9 mouse cellular contexts compared by ENCODE assay signal in the genomic region with DNA sequence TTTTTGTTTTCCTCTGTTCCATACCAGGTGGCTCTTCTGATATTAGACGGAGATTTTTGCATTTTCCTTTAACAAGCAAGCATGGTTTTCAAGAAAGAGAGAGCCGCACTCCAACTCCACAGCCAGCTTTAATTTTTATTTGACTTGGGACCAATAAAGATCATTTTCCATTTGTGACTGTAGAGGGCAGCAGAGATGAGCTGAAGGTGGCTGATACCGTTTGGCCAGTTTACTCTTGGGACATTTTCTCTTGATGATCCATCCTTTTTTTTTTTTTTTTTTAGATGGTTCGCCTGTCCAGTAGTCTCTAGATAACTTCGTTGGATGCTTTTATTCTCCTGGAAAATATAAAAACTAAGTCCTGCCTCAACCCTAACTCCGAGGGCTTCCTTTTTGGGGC. TPM values are rescaled to one million over a fixed set of nuclear protein-coding genes. Genes with fewer than 3 reads are reported as not detected.
DNase-seq lines count a peak whose midpoint lies in the region; ATAC-seq and TF ChIP-seq lines count a peak whose summit lies in the region.
"Had no signal": no experiment of that assay in that cellular context is flagged by ENCODE, and none has a peak within 500 bp of the region (broad histone marks: within the 10 kb centered on the region; RNA-seq: fewer than 3 reads in every experiment).

No protein-coding gene starts in this region.

- H3K9ac ChIP-seq in hindbrain, postnatal 0 days (replicated peaks; ENCODE audit: low read length): no peak overlapping the region
- H3K9ac ChIP-seq in hindbrain, embryonic 12.5 days: no peak overlapping the region
- no peak overlapping the region for H3K9ac ChIP-seq in CH12.LX (ENCODE audit: insufficient read depth, low read depth)
- no peak overlapping the region for H3K9ac ChIP-seq in embryonic facial prominence, embryonic 14.5 days (ENCODE audit: low read depth, low read length)
- H3K9ac ChIP-seq: heart, embryonic 15.5 days; liver, embryonic 13.5 days had no signal

- in situ Hi-C loops in CH12.LX (cut with MboI; ENCODE audit: low pct_ligation_motif_present, low pct_unique_long_range_greater_than_20kb, low sequenced_read_pairs): no loop called here

- peak; percentile 59 for TF ChIP-seq CTCF in hindbrain, postnatal 0 days (IDR thresholded peaks at IDR 0.05; ENCODE audit: low read depth)
- peak; percentile 37 to 67; a peak in 3 of 4 replicates for TF ChIP-seq CTCF in CH12.LX (conservative IDR thresholded peaks at IDR 0.05 in 1 of 2, IDR thresholded peaks at IDR 0.05 in 1 of 2; ENCODE audit: low read depth in 2 of 2, low read length in 2 of 2)

- H3K27ac ChIP-seq in hindbrain, postnatal 0 days: no peak overlapping the region
- H3K27ac ChIP-seq in hindbrain, embryonic 12.5 days: no peak overlapping the region
- no peak overlapping the region for H3K27ac ChIP-seq in CH12.LX (ENCODE audit: insufficient read depth, low read depth)
- no peak overlapping the region for H3K27ac ChIP-seq in embryonic facial prominence, embryonic 14.5 days (replicated peaks; ENCODE audit: low read depth, low read length)
- H3K27ac ChIP-seq: heart, embryonic 15.5 days; liver, embryonic 13.5 days had no signal

- no peak overlapping the region for H3K4me2 ChIP-seq in hindbrain, postnatal 0 days (ENCODE audit: low read depth, low read length)
- no peak overlapping the region for H3K4me2 ChIP-seq in hindbrain, embryonic 12.5 days (replicated peaks)
- H3K4me2 ChIP-seq in CH12.LX (ENCODE audit: insufficient read depth, low read depth, poor library complexity, severe bottlenecking): no peak overlapping the region
- no peak overlapping the region for H3K4me2 ChIP-seq in embryonic facial prominence, embryonic 14.5 days (ENCODE audit: low read depth, low read length)
- H3K4me2 ChIP-seq: heart, embryonic 15.5 days; liver, embryonic 13.5 days had no signal

- no peak for ATAC-seq in hindbrain, postnatal 0 days
- ATAC-seq in hindbrain, embryonic 12.5 days (ENCODE audit: low FRiP score): no peak
- ATAC-seq in embryonic facial prominence, embryonic 14.5 days (ENCODE audit: low read depth): no peak

- TF ChIP-seq EP300 in CH12.LX (IDR thresholded peaks at IDR 0.05; ENCODE audit: low read length): no peak

- peaks cover 8% of the 10 kb centered on the region; the same call in 1 of the 2 replicates for H3K9me3 ChIP-seq in hindbrain, postnatal 0 days (ENCODE audit: low read length)
- peaks cover 5% of the 10 kb centered on the region; the same call in 1 of the 2 replicates for H3K9me3 ChIP-seq in hindbrain, embryonic 12.5 days (replicated peaks)
- H3K9me3 ChIP-seq in CH12.LX (replicated peaks; ENCODE audit: low read length): peaks cover 8% of the 10 kb centered on the region
- 0 out of 2 replicates have a peak, but pooled peaks cover 4% of the 10 kb centered on the region for H3K9me3 ChIP-seq in embryonic facial prominence, embryonic 14.5 days (ENCODE audit: control insufficient read depth, low read length)
- H3K9me3 ChIP-seq: heart, embryonic 15.5 days; liver, embryonic 13.5 days had no signal

- peak; percentile 56 for TF ChIP-seq RAD21 in CH12.LX (IDR thresholded peaks at IDR 0.05; ENCODE audit: low read depth, low read length)

- H3K27me3 ChIP-seq in hindbrain, postnatal 0 days (ENCODE audit: insufficient read depth, low read length): no peaks in the 10 kb centered on the region
- no peaks in the 10 kb centered on the region for H3K27me3 ChIP-seq in hindbrain, embryonic 12.5 days
- no peaks in the 10 kb centered on the region for H3K27me3 ChIP-seq in CH12.LX (replicated peaks)
- H3K27me3 ChIP-seq in embryonic facial prominence, embryonic 14.5 days (replicated peaks; ENCODE audit: control insufficient read depth, insufficient read depth, low read length): no peaks in the 10 kb centered on the region
- H3K27me3 ChIP-seq: heart, embryonic 15.5 days; liver, embryonic 13.5 days had no signal

- 46% methylated on average over 6 of the region's 6 CpGs for WGBS in hindbrain, postnatal 0 days
- 48% methylated on average over 6 of the region's 6 CpGs for WGBS in hindbrain, embryonic 12.5 days
- WGBS in embryonic facial prominence, embryonic 14.5 days: 38% methylated on average over 6 of the region's 6 CpGs

- H3K79me2 ChIP-seq in CH12.LX (replicated peaks; ENCODE audit: control insufficient read depth, extremely low read depth, insufficient read depth, poor library complexity, severe bottlenecking): no peaks in the 10 kb centered on the region

- no peak for TF ChIP-seq POLR2A in CH12.LX (IDR thresholded peaks at IDR 0.05; ENCODE audit: low read depth, low read length)

- H3K36me3 ChIP-seq in hindbrain, postnatal 0 days (ENCODE audit: insufficient read depth, low read length): no peaks in the 10 kb centered on the region
- no peaks in the 10 kb centered on the region for H3K36me3 ChIP-seq in hindbrain, embryonic 12.5 days
- no peaks in the 10 kb centered on the region for H3K36me3 ChIP-seq in CH12.LX (replicated peaks in 1 of 2; ENCODE audit: control insufficient read depth in 1 of 2, insufficient read depth in 1 of 2, low read length in 1 of 2)
- H3K36me3 ChIP-seq in embryonic facial prominence, embryonic 14.5 days (ENCODE audit: control insufficient read depth, insufficient read depth, low read length): no peaks in the 10 kb centered on the region
- H3K36me3 ChIP-seq: heart, embryonic 15.5 days; liver, embryonic 13.5 days had no signal

- H3K4me3 ChIP-seq in hindbrain, postnatal 0 days (ENCODE audit: low read length): no peak overlapping the region
- H3K4me3 ChIP-seq in hindbrain, embryonic 12.5 days: no peak overlapping the region
- no peak overlapping the region for H3K4me3 ChIP-seq in CH12.LX (replicated peaks in 1 of 3; ENCODE audit: low read depth in 2 of 3, low read length in 2 of 3, poor library complexity in 1 of 3)
- no peak overlapping the region for H3K4me3 ChIP-seq in embryonic facial prominence, embryonic 14.5 days (ENCODE audit: low read depth, low read length)
- H3K4me3 ChIP-seq: heart, embryonic 15.5 days; liver, embryonic 13.5 days had no signal

- dilution Hi-C loops in CH12.LX (cut with MboI; ENCODE audit: extremely low pct_ligation_motif_present, extremely low pct_unique_long_range_greater_than_20kb, low sequenced_read_pairs): no loop called here

- H3K4me1 ChIP-seq in hindbrain, postnatal 0 days (ENCODE audit: insufficient read depth, low read length): no peaks in the 10 kb centered on the region
- no peaks in the 10 kb centered on the region for H3K4me1 ChIP-seq in hindbrain, embryonic 12.5 days
- H3K4me1 ChIP-seq in CH12.LX (ENCODE audit: control insufficient read depth in 1 of 2, insufficient read depth in 2 of 2): peaks cover 0 to under 1% of the 10 kb centered on the region in 2 experiments; a peak in 2 of 4 replicates
- no peaks in the 10 kb centered on the region for H3K4me1 ChIP-seq in embryonic facial prominence, embryonic 14.5 days (ENCODE audit: control insufficient read depth, insufficient read depth, low read length)
- H3K4me1 ChIP-seq: heart, embryonic 15.5 days; liver, embryonic 13.5 days had no signal

- peak; percentile 52 for DNase-seq in hindbrain, postnatal 0 days (ENCODE audit: low spot score)
- peak; percentile 79 for DNase-seq in 3T3-L1 (ENCODE audit: low read depth, low spot score)
- peak; percentile 41 for DNase-seq in CH12.LX (ENCODE audit: extremely low read depth)
- DNase-seq in embryonic facial prominence, embryonic 14.5 days (ENCODE audit: low spot score): peak; percentile 24
- DNase-seq in testis, postnatal 10 days (ENCODE audit: low spot score): no peak
- DNase-seq in spleen, postnatal 4 days (ENCODE audit: low spot score in 2 of 2): no peak
- DNase-seq: liver, embryonic 13.5 days had no signal

TF ChIP-seq in CH12.LX, 34 proteins besides CTCF, POLR2A, EP300 and RAD21:
- TF ChIP-seq SIN3A (IDR thresholded peaks at IDR 0.05; ENCODE audit: low read length) (no peak), ZNF384 (IDR thresholded peaks at IDR 0.05; ENCODE audit: low read depth, low read length) (peak; percentile 67), SMC3 (IDR thresholded peaks at IDR 0.05; ENCODE audit: low read depth, low read length) (peak; percentile 20), POLR2AphosphoS2 (IDR thresholded peaks at IDR 0.05; ENCODE audit: low read depth, low read length) (no peak), ELF1 (IDR thresholded peaks at IDR 0.05; ENCODE audit: low read depth, low read length) (no peak)

RNA-seq across cellular contexts. Expression of gene Gpr135, which starts 17.6 kb away (rescaled TPM):
- total RNA-seq in hindbrain, postnatal 0 days (2014; rRNA removed): 20.5 and 23.7 TPM in 2 replicates
- 11.0 and 11.5 TPM in 2 replicates for polyA plus RNA-seq in hindbrain, postnatal 0 days (2015; fragmentation: Nextera tagmentation; extraction: Ambion mirVana)
- 1.7 and 2.2 TPM in 2 replicates for polyA plus RNA-seq in hindbrain, embryonic 12.5 days (2016; fragmentation: Nextera tagmentation; extraction: Ambion mirVana)
- total RNA-seq in CH12.LX (2012; rRNA removed): not detected in 2 replicates
- not detected in 2 replicates for total RNA-seq in CH12.LX (2014; rRNA removed)
- not detected in 2 replicates for polyA plus RNA-seq in CH12.LX (2012; ENCODE audit: insufficient read length, low read depth)
- 1.0 and 1.5 TPM in 2 replicates for polyA plus RNA-seq in embryonic facial prominence, embryonic 14.5 days (2014; fragmentation: Nextera tagmentation; extraction: Ambion mirVana)

RNA-seq across cellular contexts. Expression of gene L3hypdh, which starts 31.9 kb away (rescaled TPM):
- total RNA-seq in hindbrain, postnatal 0 days (2014; rRNA removed): 7.6 and 10.1 TPM in 2 replicates
- 12.3 and 12.7 TPM in 2 replicates for polyA plus RNA-seq in hindbrain, postnatal 0 days (2015; fragmentation: Nextera tagmentation; extraction: Ambion mirVana)
- polyA plus RNA-seq in hindbrain, embryonic 12.5 days (2016; fragmentation: Nextera tagmentation; extraction: Ambion mirVana): 11.1 and 11.4 TPM in 2 replicates
- total RNA-seq in CH12.LX (2012; rRNA removed): not detected in 2 replicates
- 0.12 and 0.16 TPM in 2 replicates for total RNA-seq in CH12.LX (2014; rRNA removed)
- polyA plus RNA-seq in CH12.LX (2012; ENCODE audit: insufficient read length, low read depth): not detected in 2 replicates
- polyA plus RNA-seq in embryonic facial prominence, embryonic 14.5 days (2014; fragmentation: Nextera tagmentation; extraction: Ambion mirVana): 18.6 and 21.5 TPM in 2 replicates

RNA-seq across cellular contexts. Expression of gene Jkamp, which starts 32.1 kb away (rescaled TPM):
- 84.9 and 88.2 TPM in 2 replicates for total RNA-seq in hindbrain, postnatal 0 days (2014; rRNA removed)
- 112 and 117 TPM in 2 replicates for polyA plus RNA-seq in hindbrain, postnatal 0 days (2015; fragmentation: Nextera tagmentation; extraction: Ambion mirVana)
- 91.5 and 98.2 TPM in 2 replicates for polyA plus RNA-seq in hindbrain, embryonic 12.5 days (2016; fragmentation: Nextera tagmentation; extraction: Ambion mirVana)
- 16.8 and 20.0 TPM in 2 replicates for total RNA-seq in CH12.LX (2012; rRNA removed)
- total RNA-seq in CH12.LX (2014; rRNA removed): 28.9 and 35.0 TPM in 2 replicates
- 21.6 and 27.5 TPM in 2 replicates for polyA plus RNA-seq in CH12.LX (2012; ENCODE audit: insufficient read length, low read depth)
- 49.3 and 56.4 TPM in 2 replicates for polyA plus RNA-seq in embryonic facial prominence, embryonic 14.5 days (2014; fragmentation: Nextera tagmentation; extraction: Ambion mirVana)

Comparison
In these comparisons a context has a peak if more than half of its experiments do, and no peak if none do; other contexts are left out.
1. DNase-seq: peak in hindbrain, postnatal 0 days (single experiment), 3T3-L1 (single experiment), CH12.LX (single experiment) and embryonic facial prominence, embryonic 14.5 days (single experiment); none in testis, postnatal 10 days (single experiment) and spleen, postnatal 4 days (0 of 2).
2. RNA of gene L3hypdh, which starts 31.9 kb away (polyA plus RNA-seq): 18.6 to 21.5 TPM in embryonic facial prominence, embryonic 14.5 days, 12.3 to 12.7 TPM in hindbrain, postnatal 0 days and 11.1 to 11.4 TPM in hindbrain, embryonic 12.5 days; not detected in CH12.LX; every median in the first group is over 10 times any median in the second.